Mouse (Mus musculus): ENCODE results near the gene Lrba. TPM values are rescaled to one million over a fixed set of nuclear protein-coding genes. Genes with fewer than 3 reads are reported as not detected.

Lrba gene
- polyA plus RNA-seq (2012; rRNA removed) = 25.6 and 29.4 TPM in 2 replicates

GRCm38 (mm10) chr3:86224564-86225421 is at the start of gene Lrba:
Gene Lrba, plus strand, starts transcription at chr3:86224680.

GRCm38 (mm10) chr3:86548091-86549015 is 323.9 kb downstream of the Lrba start, which contains the start of gene Mab21l2:
Gene Mab21l2, minus strand, starts transcription at chr3:86548629.

Other genes starting within 250 kb of the Lrba start
- not detected in 2 replicates for gene Prss48, start 222.2 kb upstream of the Lrba start, polyA plus RNA-seq (2012; rRNA removed)
- gene Rps3a1, start 82.0 kb upstream of the Lrba start, polyA plus RNA-seq (2012; rRNA removed) = 95.9 and 165 TPM in 2 replicates

Measured in colon, adult 2 months (tissue).